Mouse (Mus musculus) brain, adult 2 months (tissue): ENCODE data around the gene Arhgef6.

Experiments
- DNase-seq: peaks from one replicate; pipeline ENCODE4 v3.0.0; 2011; ENCODE audit warnings: low read depth, low spot score

The Arhgef6 gene

DNA sequence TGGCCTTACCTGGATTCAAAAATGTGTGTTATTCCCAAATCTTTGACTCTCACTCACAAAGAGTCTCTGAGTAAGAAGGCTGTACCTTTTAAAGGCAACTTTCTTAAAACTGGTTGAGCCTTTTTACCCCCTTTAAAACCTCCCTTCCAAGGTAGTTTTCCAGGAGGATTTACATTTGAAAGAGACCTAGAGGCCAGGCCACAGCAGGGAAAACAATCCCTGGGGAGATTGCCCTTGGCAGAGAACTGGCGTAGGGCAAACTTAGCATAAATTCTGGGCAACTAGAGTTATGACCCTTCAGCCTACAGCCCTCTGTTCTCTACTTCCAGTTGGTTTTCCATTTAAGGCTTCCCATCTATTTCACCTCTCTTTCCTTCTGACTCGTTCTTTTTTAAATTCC lies 140.5 kb downstream of the Arhgef6 start:
- DNase-seq = no peak

GRCm38 (mm10) chrX:57196319-57196718 lies 142.2 kb downstream of the Arhgef6 start:
- DNase-seq = no peak

DNA sequence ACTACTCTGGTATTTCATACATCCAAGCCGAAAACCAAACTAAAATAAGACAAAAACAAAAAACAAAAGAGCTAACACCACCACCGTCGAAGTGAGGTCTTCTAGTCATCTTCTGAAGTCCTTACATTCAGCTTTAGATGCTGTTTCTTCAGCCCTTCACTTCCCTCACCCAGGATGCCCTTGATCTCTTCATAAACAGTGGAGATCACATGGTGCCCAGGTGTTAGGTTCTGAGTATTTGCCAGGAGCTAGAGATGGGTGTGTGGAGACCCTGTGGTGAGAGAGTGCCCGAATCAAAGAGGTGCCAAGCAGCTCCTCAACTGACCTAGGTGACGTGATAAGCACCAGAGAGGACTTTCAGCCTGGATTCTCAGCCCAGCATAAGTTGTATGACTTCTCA lies 149.2 kb downstream of the Arhgef6 start:
- DNase-seq = no peak

- no peak for DNase-seq
Measured at GRCm38 (mm10) chrX:57187301-57187700, 151.2 kb downstream of the Arhgef6 start.

DNA sequence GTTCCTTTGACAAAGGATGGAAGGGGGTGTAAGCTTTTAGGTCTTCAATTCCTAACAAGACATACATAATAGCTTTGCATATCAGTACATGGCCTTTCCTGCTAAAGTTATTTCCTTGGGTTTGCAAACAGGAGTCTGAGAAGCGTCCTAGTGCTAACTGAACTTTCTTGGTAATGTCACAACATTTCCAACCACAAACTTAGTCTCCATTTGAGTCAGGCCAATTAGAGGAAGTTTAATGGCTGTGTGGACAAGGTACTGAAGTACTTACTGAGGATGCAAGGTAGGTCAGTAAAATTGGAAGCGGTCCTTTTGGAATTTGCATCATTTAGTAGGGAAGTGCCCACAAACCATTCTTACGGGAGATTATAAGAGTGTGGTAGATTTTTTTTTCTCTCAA lies 155.2 kb downstream of the Arhgef6 start:
- DNase-seq = no peak

- no peak for DNase-seq
Measured at GRCm38 (mm10) chrX:57182470-57182869, 156.1 kb downstream of the Arhgef6 start.
